ENCODE assay signal across 27 mouse cellular contexts in the genomic region with DNA sequence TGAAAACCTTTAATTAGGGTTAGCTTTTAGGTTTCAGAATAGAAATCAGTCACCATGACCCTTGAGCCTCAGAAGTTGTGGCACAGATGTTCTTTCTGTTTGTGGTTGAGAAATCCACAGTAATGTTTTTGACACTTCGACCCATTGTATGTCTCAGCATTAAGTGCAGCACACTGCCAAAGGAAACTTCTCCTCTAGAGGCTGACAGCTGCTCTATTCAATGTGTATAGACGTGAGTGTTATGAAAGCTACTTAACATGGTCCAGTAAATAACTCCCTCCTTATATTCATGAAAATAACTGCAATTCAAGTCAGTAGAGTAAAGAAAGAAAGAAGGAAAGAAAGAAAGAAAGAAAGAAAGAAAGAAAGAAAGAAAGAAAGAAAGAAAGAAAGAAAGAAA.
DNase-seq lines count a peak whose midpoint lies in the region; ATAC-seq and TF ChIP-seq lines count a peak whose summit lies in the region.
"Had no signal": no experiment of that assay in that cellular context is flagged by ENCODE, and none has a peak within 500 bp of the region (broad histone marks: within the 10 kb centered on the region; RNA-seq: fewer than 3 reads in every experiment).

No protein-coding gene starts in this region.

- no peak overlapping the region for H3K4me3 ChIP-seq in forebrain, embryonic 14.5 days (ENCODE audit: low read depth, low read length)
- no peak overlapping the region for H3K4me3 ChIP-seq in forebrain, embryonic 13.5 days
- no peak overlapping the region for H3K4me3 ChIP-seq in lung, embryonic 14.5 days (ENCODE audit: low read depth, low read length)
- no peak overlapping the region for H3K4me3 ChIP-seq in lung, postnatal 0 days (ENCODE audit: low read depth, low read length)
- H3K4me3 ChIP-seq: embryonic facial prominence, embryonic 13.5 days; embryonic facial prominence, embryonic 15.5 days; erythroblast, embryonic 14.5 days; forebrain, embryonic 15.5 days had no signal

- no peaks in the 10 kb centered on the region for H3K27me3 ChIP-seq in forebrain, embryonic 14.5 days (replicated peaks; ENCODE audit: control insufficient read depth, insufficient read depth, low read length)
- H3K27me3 ChIP-seq in forebrain, embryonic 13.5 days = no peaks in the 10 kb centered on the region
- H3K27me3 ChIP-seq in lung, embryonic 14.5 days (ENCODE audit: insufficient read depth, low read length) = no peaks in the 10 kb centered on the region
- no peaks in the 10 kb centered on the region for H3K27me3 ChIP-seq in lung, postnatal 0 days (replicated peaks; ENCODE audit: insufficient read depth, low read length)
- H3K27me3 ChIP-seq: CH12.LX; embryonic facial prominence, embryonic 13.5 days; embryonic facial prominence, embryonic 15.5 days; forebrain, embryonic 15.5 days; Patski had no signal

- TF ChIP-seq CTCF in lung, embryonic 14.5 days (IDR thresholded peaks at IDR 0.05; ENCODE audit: low read depth) = no peak
- TF ChIP-seq CTCF in lung, postnatal 0 days (IDR thresholded peaks at IDR 0.05) = no peak
- no peak for TF ChIP-seq CTCF in brain, embryonic 14.5 days (IDR thresholded peaks at IDR 0.05; ENCODE audit: borderline replicate concordance, extremely low read depth, insufficient read depth, insufficient read length)

- no peaks in the 10 kb centered on the region for H3K9me3 ChIP-seq in forebrain, embryonic 14.5 days (replicated peaks; ENCODE audit: control insufficient read depth, low read length)
- no peaks in the 10 kb centered on the region for H3K9me3 ChIP-seq in forebrain, embryonic 13.5 days (replicated peaks)
- no peaks in the 10 kb centered on the region for H3K9me3 ChIP-seq in lung, embryonic 14.5 days (ENCODE audit: low read depth, low read length)
- no peaks in the 10 kb centered on the region for H3K9me3 ChIP-seq in lung, postnatal 0 days (ENCODE audit: low read length)
- H3K9me3 ChIP-seq: embryonic facial prominence, embryonic 13.5 days; embryonic facial prominence, embryonic 15.5 days; forebrain, embryonic 15.5 days had no signal

- H3K4me2 ChIP-seq in forebrain, embryonic 14.5 days (ENCODE audit: low read length) = no peak overlapping the region
- H3K4me2 ChIP-seq in forebrain, embryonic 13.5 days = no peak overlapping the region
- H3K4me2 ChIP-seq in lung, embryonic 14.5 days = no peak overlapping the region
- H3K4me2 ChIP-seq in lung, postnatal 0 days (replicated peaks; ENCODE audit: low read depth, low read length) = no peak overlapping the region
- H3K4me2 ChIP-seq: embryonic facial prominence, embryonic 13.5 days; embryonic facial prominence, embryonic 15.5 days; forebrain, embryonic 15.5 days had no signal

- 25% methylated on average over 2 of the region's 2 CpGs for WGBS in forebrain, embryonic 14.5 days
- WGBS in forebrain, embryonic 13.5 days = 38% methylated on average over 2 of the region's 2 CpGs
- 45% methylated on average over 2 of the region's 2 CpGs for WGBS in lung, embryonic 14.5 days
- 32% methylated on average over 2 of the region's 2 CpGs for WGBS in lung, postnatal 0 days

- no peak overlapping the region for H3K9ac ChIP-seq in forebrain, embryonic 14.5 days (ENCODE audit: low read length)
- no peak overlapping the region for H3K9ac ChIP-seq in forebrain, embryonic 13.5 days
- no peak overlapping the region for H3K9ac ChIP-seq in lung, embryonic 14.5 days
- H3K9ac ChIP-seq in lung, postnatal 0 days (replicated peaks; ENCODE audit: low read depth) = no peak overlapping the region
- H3K9ac ChIP-seq: embryonic facial prominence, embryonic 13.5 days; embryonic facial prominence, embryonic 15.5 days; forebrain, embryonic 15.5 days had no signal

- no peaks in the 10 kb centered on the region for H3K36me3 ChIP-seq in forebrain, embryonic 14.5 days (ENCODE audit: control insufficient read depth, insufficient read depth, low read length)
- H3K36me3 ChIP-seq in forebrain, embryonic 13.5 days (ENCODE audit: poor library complexity, severe bottlenecking) = no peaks in the 10 kb centered on the region
- no peaks in the 10 kb centered on the region for H3K36me3 ChIP-seq in lung, embryonic 14.5 days (ENCODE audit: insufficient read depth)
- H3K36me3 ChIP-seq in lung, postnatal 0 days (ENCODE audit: insufficient read depth, low read length) = no peaks in the 10 kb centered on the region
- H3K36me3 ChIP-seq: embryonic facial prominence, embryonic 13.5 days; embryonic facial prominence, embryonic 15.5 days; forebrain, embryonic 15.5 days; G1E had no signal

- no peak for DNase-seq in forebrain, embryonic 14.5 days (ENCODE audit: low spot score)
- peak; percentile 13 for DNase-seq in lung, embryonic 14.5 days
- no peak for DNase-seq in lung, adult 18-20 months
- peak; percentile 10 for DNase-seq in lung, postnatal 0 days (ENCODE audit: low spot score)
- no peak for DNase-seq in lung, postnatal 25 days (ENCODE audit: low spot score)
- peak; percentile 31 for DNase-seq in brain, embryonic 14.5 days (ENCODE audit: low read depth)
- DNase-seq: adrenal gland, adult 8-10 months; adrenal gland, postnatal 14 days; adrenal gland, postnatal 36 days; B cell, adult 2 months; cerebellum, adult 11 months; cerebellum, adult 18-20 months; cerebellum, adult 8-10 months; cerebellum, adult 9-11 months; cerebellum, postnatal 14 days; cerebellum, postnatal 36 days; embryo, embryonic 11 days had no signal

- no peaks in the 10 kb centered on the region for H3K4me1 ChIP-seq in forebrain, embryonic 14.5 days (ENCODE audit: control insufficient read depth, insufficient read depth, low read length)
- H3K4me1 ChIP-seq in forebrain, embryonic 13.5 days = no peaks in the 10 kb centered on the region
- H3K4me1 ChIP-seq in lung, embryonic 14.5 days (ENCODE audit: insufficient read depth) = no peaks in the 10 kb centered on the region
- no peaks in the 10 kb centered on the region for H3K4me1 ChIP-seq in lung, postnatal 0 days (ENCODE audit: insufficient read depth, low read depth, low read length)
- H3K4me1 ChIP-seq: embryonic facial prominence, embryonic 13.5 days; embryonic facial prominence, embryonic 15.5 days; forebrain, embryonic 15.5 days had no signal

- TF ChIP-seq EP300 in lung, postnatal 0 days (IDR thresholded peaks at IDR 0.05) = no peak

- ATAC-seq in forebrain, embryonic 14.5 days = peak; percentile 62; the same call in 1 of the 2 replicates
- ATAC-seq in forebrain, embryonic 13.5 days = no peak
- ATAC-seq in lung, embryonic 14.5 days (ENCODE audit: insufficient read depth) = no peak
- ATAC-seq in lung, postnatal 0 days = no peak; the same call in 1 of the 2 replicates
- ATAC-seq: activated CD4-positive, CD25-positive, alpha-beta regulatory T cell, adult 4 months; CD4-positive, CD25-positive, alpha-beta regulatory T cell, adult 4 months; forebrain, embryonic 15.5 days; Patski had no signal

- no peak for TF ChIP-seq POLR2A in brain, embryonic 14.5 days (IDR thresholded peaks at IDR 0.05; ENCODE audit: borderline replicate concordance, extremely low read depth, insufficient read depth, insufficient read length, poor library complexity, severe bottlenecking)

- no peak overlapping the region for H3K27ac ChIP-seq in forebrain, embryonic 14.5 days (ENCODE audit: low read depth, low read length)
- H3K27ac ChIP-seq in forebrain, embryonic 13.5 days = no peak overlapping the region
- no peak overlapping the region for H3K27ac ChIP-seq in lung, embryonic 14.5 days (ENCODE audit: low read depth)
- no peak overlapping the region for H3K27ac ChIP-seq in lung, postnatal 0 days (ENCODE audit: low read length)
- H3K27ac ChIP-seq: embryonic facial prominence, embryonic 13.5 days; embryonic facial prominence, embryonic 15.5 days; forebrain, embryonic 15.5 days had no signal

Comparison
In these comparisons a context has a peak if more than half of its experiments do, and no peak if none do; other contexts are left out.
1. DNase-seq: peak in lung, embryonic 14.5 days (single experiment), lung, postnatal 0 days (single experiment) and brain, embryonic 14.5 days (single experiment); none in forebrain, embryonic 14.5 days (single experiment), lung, adult 18-20 months (0 of 2) and lung, postnatal 25 days (single experiment).